Mouse (Mus musculus): Measurements from ENCODE around the gene Map1a. TPM values are rescaled to one million over a fixed set of nuclear protein-coding genes. Genes with fewer than 3 reads are reported as not detected.

Gene Map1a
- total and polyA plus RNA-seq, 3 experiments: 0.77 to 9.4 TPM; not detected in 1

- TF ChIP-seq JUND (IDR thresholded peaks at IDR 0.05; ENCODE audit: low read depth, low read length) (no peak), ELF1 (IDR thresholded peaks at IDR 0.05; ENCODE audit: low read depth, low read length) (0 out of 2 replicates have a peak, but pooled peaks have one; percentile 54), SMC3 (IDR thresholded peaks at IDR 0.05; ENCODE audit: low read depth, low read length) (no peak), MYC (IDR thresholded peaks at IDR 0.05; ENCODE audit: low read depth, low read length) (no peak), SIN3A (IDR thresholded peaks at IDR 0.05; ENCODE audit: low read length) (peak; percentile 93), TCF12 (IDR thresholded peaks at IDR 0.05; ENCODE audit: low read depth, low read length) (no peak), USF1 (IDR thresholded peaks at IDR 0.05; ENCODE audit: low read depth, low read length) (no peak)
Observed at GRCm38 (mm10) chr2:121271236-121271927, 18.0 kb upstream of the Map1a start, which contains the start of gene Trp53bp1 (continued).

GRCm38 (mm10) chr2:121271928-121272516 lies 17.4 kb upstream of the Map1a start:
- H3K4me3 ChIP-seq (ENCODE audit: control insufficient read depth in 1 of 2, insufficient read depth in 1 of 2, low read depth in 2 of 2, low read length in 2 of 2): peak overlapping the region; percentile 82 to 90

DNA sequence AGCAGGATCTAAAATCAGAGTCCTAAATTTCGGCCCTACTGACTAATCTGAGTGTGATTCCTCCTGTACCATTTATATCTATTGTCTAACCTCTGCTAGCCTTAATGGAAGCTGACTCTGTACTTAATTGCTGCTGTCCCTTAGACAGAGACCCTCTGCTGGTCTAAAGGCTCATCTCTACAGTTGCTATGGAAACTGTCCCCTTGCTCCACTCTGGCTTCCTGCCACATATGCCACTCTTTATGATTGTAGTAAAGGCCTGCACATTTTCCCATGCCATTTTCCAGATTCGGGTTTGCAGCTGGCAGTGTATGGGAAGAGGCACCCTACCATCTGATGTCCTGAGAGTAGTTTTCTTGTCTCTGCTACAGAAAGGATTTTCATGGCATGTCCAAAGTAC lies 1.6 kb upstream of the Map1a start:
- no peak for DNase-seq (ENCODE audit: low read depth, low spot score)
- Histone ChIP-seq H3K4me3 (ENCODE audit: control insufficient read depth in 1 of 2, insufficient read depth in 1 of 2, low read depth in 2 of 2, low read length in 2 of 2) (no peak overlapping the region), H3K9ac (ENCODE audit: control insufficient read depth, low read depth, low read length, poor library complexity, severe bottlenecking) (no peak overlapping the region), H3K9me3 (replicated peaks; ENCODE audit: insufficient read depth, low read length) (no peaks in the 10 kb centered on the region), H3K79me2 (ENCODE audit: control insufficient read depth, insufficient read depth, low read length, poor library complexity) (no peaks in the 10 kb centered on the region), H3K4me1 (ENCODE audit: control insufficient read depth in 1 of 2, insufficient read depth in 2 of 2, low read length in 2 of 2) (no peaks in the 10 kb centered on the region), H3K36me3 (ENCODE audit: control insufficient read depth in 1 of 2, insufficient read depth in 2 of 2, low read length in 2 of 2) (peaks cover 0 to 3% of the 10 kb centered on the region in 2 experiments; a peak in 1 of 4 replicates), H3K27me3 (ENCODE audit: control insufficient read depth in 1 of 2, insufficient read depth in 2 of 2, low read length in 2 of 2) (peaks cover 3% of the 10 kb centered on the region in 2 experiments), H3K27ac (ENCODE audit: control insufficient read depth, low read depth, low read length) (no peak overlapping the region)
- no peak for TF ChIP-seq SIN3A (IDR thresholded peaks at IDR 0.05; ENCODE audit: low read length)
- TF ChIP-seq TCF12 (IDR thresholded peaks at IDR 0.05; ENCODE audit: low read depth, low read length): no peak
- TF ChIP-seq GATA1 (IDR thresholded peaks at IDR 0.05; ENCODE audit: low read depth, low read length): no peak
- no peak for TF ChIP-seq RCOR1 (IDR thresholded peaks at IDR 0.05; ENCODE audit: low read depth, low read length)
- TF ChIP-seq BHLHE40 (IDR thresholded peaks at IDR 0.05; ENCODE audit: borderline replicate concordance, low read depth, low read length): no peak
- TF ChIP-seq POLR2AphosphoS5 (IDR thresholded peaks at IDR 0.05; ENCODE audit: borderline replicate concordance, low read depth, low read length): no peak
- TF ChIP-seq EP300 (IDR thresholded peaks at IDR 0.05; ENCODE audit: low read depth in 1 of 2, low read length in 2 of 2): no peak
- TF ChIP-seq MEF2A (IDR thresholded peaks at IDR 0.05; ENCODE audit: extremely low read depth, insufficient replicate concordance, low read depth, low read length, poor library complexity, severe bottlenecking): no peak
- TF ChIP-seq USF1 (IDR thresholded peaks at IDR 0.05; ENCODE audit: low read depth, low read length): no peak
- TF ChIP-seq CHD2 (IDR thresholded peaks at IDR 0.05; ENCODE audit: low read length): no peak
- TF ChIP-seq ETS1 (IDR thresholded peaks at IDR 0.05; ENCODE audit: low read depth, low read length): no peak
- TF ChIP-seq MAZ (IDR thresholded peaks at IDR 0.05; ENCODE audit: low read depth, low read length): no peak
- no peak for TF ChIP-seq TBP (IDR thresholded peaks at IDR 0.05; ENCODE audit: low read depth, low read length)
- no peak for TF ChIP-seq MXI1 (IDR thresholded peaks at IDR 0.05; ENCODE audit: low read depth, low read length)
- TF ChIP-seq CHD1 (IDR thresholded peaks at IDR 0.05; ENCODE audit: low read depth, low read length): no peak
- no peak for TF ChIP-seq ZNF384 (IDR thresholded peaks at IDR 0.05; ENCODE audit: low read depth, low read length)

More at GRCm38 (mm10) chr2:121271928-121272516, 17.4 kb upstream of the Map1a start:
- no peak for TF ChIP-seq ZC3H11A (IDR thresholded peaks at IDR 0.05; ENCODE audit: low read depth, low read length)
- no peak for TF ChIP-seq USF1 (IDR thresholded peaks at IDR 0.05; ENCODE audit: low read depth, low read length)
- TF ChIP-seq GATA1 (IDR thresholded peaks at IDR 0.05; ENCODE audit: low read depth, low read length): no peak
- TF ChIP-seq POLR2AphosphoS5 (IDR thresholded peaks at IDR 0.05; ENCODE audit: borderline replicate concordance, low read depth, low read length): no peak
- Histone ChIP-seq H3K79me2 (ENCODE audit: control insufficient read depth, insufficient read depth, low read length, poor library complexity) (peaks cover 6% of the 10 kb centered on the region; the same call in 1 of the 2 replicates), H3K4me1 (ENCODE audit: control insufficient read depth in 1 of 2, insufficient read depth in 2 of 2, low read length in 2 of 2) (peaks cover 5 to 15% of the 10 kb centered on the region in 2 experiments), H3K9me3 (replicated peaks; ENCODE audit: insufficient read depth, low read length) (no peaks in the 10 kb centered on the region), H3K27me3 (ENCODE audit: control insufficient read depth in 1 of 2, insufficient read depth in 2 of 2, low read length in 2 of 2) (no peaks in the 10 kb centered on the region), H3K27ac (ENCODE audit: control insufficient read depth, low read depth, low read length) (no peak overlapping the region), H3K36me3 (ENCODE audit: control insufficient read depth in 1 of 2, insufficient read depth in 2 of 2, low read length in 2 of 2) (peaks cover 0 to 6% of the 10 kb centered on the region in 2 experiments; a peak in 3 of 4 replicates), H3K9ac (ENCODE audit: control insufficient read depth, low read depth, low read length, poor library complexity, severe bottlenecking) (peak overlapping the region; percentile 43)
- DNase-seq (ENCODE audit: low read depth, low spot score): no peak
